Mouse (Mus musculus) embryonic fibroblast, embryonic 13.5 days (primary cell): Measurements from ENCODE around the gene Lpar1. TPM values are rescaled to one million over a fixed set of nuclear protein-coding genes. Genes with fewer than 3 reads are reported as not detected.

Source experiments
- H3K27ac ChIP-seq: 2 replicates; pipeline ENCODE4 v1.5.1; 2012; ENCODE audit warnings: low read length, control low read depth, inconsistent platforms; ENCODE audit not compliant: insufficient read depth
- H3K4me1 ChIP-seq: 2 replicates; pipeline ENCODE4 v1.6.1; 2011; ENCODE audit warnings: low read length; ENCODE audit not compliant: control insufficient read depth, insufficient read depth
- H3K4me3 ChIP-seq: 2 replicates; pipeline ENCODE4 v1.5.1; 2011; ENCODE audit warnings: mild to moderate bottlenecking, control low read depth, low read length; ENCODE audit not compliant: insufficient read depth
- CTCF ChIP-seq: IDR thresholded peaks from 2 replicates; pipeline ENCODE4 v1.5.1; 2011; ENCODE audit warnings: mild to moderate bottlenecking, control low read depth, low read length, moderate library complexity, borderline replicate concordance; ENCODE audit not compliant: insufficient read depth
- POLR2A ChIP-seq: IDR thresholded peaks from 2 replicates; pipeline ENCODE4 v1.6.1; 2011; ENCODE audit warnings: low read depth, mild to moderate bottlenecking, control low read depth, low read length, moderate library complexity
- polyA plus RNA-seq: library from polyadenylated mRNA; stranded (reverse); fragments of >200 nt; gene quantifications from 2 replicates; pipeline ENCODE4 v1.2.4, GENCODE M21; 2011; ENCODE audit warnings: low read depth; ENCODE audit not compliant: missing spikeins, insufficient read length

Gene Lpar1
- polyA plus RNA-seq, 1 experiment: 67.1 TPM

DNA sequence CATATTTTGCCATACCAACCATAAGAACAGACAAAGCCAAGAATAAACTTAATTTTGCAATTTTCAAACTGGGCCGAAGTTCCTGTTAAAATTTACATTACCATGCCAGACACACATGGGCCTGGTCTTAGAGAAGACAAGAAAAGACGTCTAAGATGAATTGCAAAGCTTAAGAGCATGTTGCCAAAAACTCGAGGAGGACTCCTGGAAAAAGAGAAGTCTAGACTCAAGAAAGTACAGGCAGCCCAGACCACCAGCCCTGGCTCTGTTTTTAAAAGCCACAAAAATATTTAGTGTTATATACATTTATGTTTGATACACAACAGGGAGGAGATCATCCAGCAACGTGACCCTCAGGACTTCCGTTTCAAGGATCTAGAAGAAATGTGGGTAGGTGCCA is 37.5 kb downstream of the Lpar1 start:
- TF ChIP-seq POLR2A (no peak), CTCF (no peak)
- peaks cover 5% of the 10 kb centered on the region; the same call in 1 of the 2 replicates for H3K4me1 ChIP-seq
- H3K27ac ChIP-seq: peak overlapping the region; percentile 74
- H3K4me3 ChIP-seq: no peak overlapping the region

DNA sequence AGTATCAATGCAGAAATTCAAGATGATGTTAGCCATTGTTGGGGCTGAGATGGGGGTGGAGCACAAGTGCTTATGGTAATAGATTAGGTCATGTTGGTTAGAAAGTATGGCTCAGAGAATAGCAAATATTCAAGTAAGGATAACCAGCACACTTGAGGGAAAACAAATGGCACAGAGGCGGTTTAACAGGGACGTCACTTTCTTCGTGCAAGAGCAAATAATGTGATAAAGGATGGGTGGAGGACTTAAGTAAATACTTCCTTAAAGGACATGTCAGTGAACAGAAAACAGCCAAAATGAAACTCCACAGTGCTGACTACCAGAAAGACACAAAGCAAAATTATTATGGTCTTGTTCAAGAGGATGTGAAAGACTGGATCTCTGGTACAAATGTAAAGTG is 42.1 kb downstream of the Lpar1 start:
- TF ChIP-seq POLR2A (no peak), CTCF (no peak)
- Histone ChIP-seq H3K4me3 (no peak overlapping the region), H3K4me1 (peaks cover 5% of the 10 kb centered on the region; the same call in 1 of the 2 replicates), H3K27ac (no peak overlapping the region)

DNA sequence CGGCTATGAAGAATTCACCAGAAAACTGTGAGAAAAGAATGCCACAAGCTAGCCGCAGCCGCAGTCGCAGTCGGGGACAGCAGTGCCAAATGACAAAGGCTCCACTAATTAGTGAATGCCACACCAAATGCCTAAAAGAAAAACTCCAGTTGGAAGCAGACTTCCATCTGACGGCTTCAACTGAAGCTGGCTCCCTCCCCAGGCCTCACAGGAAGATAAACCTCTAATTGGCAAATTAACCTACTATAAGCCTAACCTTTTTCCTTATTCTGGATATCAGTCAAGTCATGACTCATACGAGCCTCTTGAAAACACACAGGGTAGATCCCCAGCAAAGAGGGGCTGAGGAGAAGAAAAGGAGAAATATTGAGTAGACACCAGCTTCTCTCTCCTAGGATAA is 44.9 kb downstream of the Lpar1 start:
- no peak overlapping the region for H3K4me3 ChIP-seq
- H3K27ac ChIP-seq: 0 out of 2 replicates have a peak overlapping the region, but pooled peaks have one; percentile 0
- TF ChIP-seq CTCF (no peak), POLR2A (no peak)
- peaks cover 5% of the 10 kb centered on the region; the same call in 1 of the 2 replicates for H3K4me1 ChIP-seq

DNA sequence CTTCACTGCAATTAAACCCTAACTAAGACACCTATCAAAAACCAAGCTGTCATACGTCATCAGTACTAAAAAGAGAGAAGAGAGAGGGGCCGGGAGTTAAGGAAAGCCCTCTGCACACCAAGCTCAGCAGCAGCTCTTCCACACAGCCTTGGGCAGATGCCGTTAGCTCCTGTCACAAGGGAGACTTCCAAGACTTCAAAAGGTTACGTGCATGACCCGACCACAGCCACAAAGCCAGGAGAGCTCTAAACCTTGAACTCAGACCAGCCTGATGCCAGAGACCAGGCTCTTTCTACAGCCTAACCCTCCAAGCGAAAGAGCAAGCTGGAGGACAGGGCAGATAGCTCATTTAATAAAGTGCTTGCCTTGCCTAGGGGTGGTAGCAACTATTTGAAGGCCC is 46.2 kb downstream of the Lpar1 start:
- no peak for TF ChIP-seq POLR2A
- TF ChIP-seq CTCF: no peak
- peaks cover 5% of the 10 kb centered on the region; the same call in 1 of the 2 replicates for H3K4me1 ChIP-seq
- no peak overlapping the region for H3K27ac ChIP-seq
- no peak overlapping the region for H3K4me3 ChIP-seq

DNA sequence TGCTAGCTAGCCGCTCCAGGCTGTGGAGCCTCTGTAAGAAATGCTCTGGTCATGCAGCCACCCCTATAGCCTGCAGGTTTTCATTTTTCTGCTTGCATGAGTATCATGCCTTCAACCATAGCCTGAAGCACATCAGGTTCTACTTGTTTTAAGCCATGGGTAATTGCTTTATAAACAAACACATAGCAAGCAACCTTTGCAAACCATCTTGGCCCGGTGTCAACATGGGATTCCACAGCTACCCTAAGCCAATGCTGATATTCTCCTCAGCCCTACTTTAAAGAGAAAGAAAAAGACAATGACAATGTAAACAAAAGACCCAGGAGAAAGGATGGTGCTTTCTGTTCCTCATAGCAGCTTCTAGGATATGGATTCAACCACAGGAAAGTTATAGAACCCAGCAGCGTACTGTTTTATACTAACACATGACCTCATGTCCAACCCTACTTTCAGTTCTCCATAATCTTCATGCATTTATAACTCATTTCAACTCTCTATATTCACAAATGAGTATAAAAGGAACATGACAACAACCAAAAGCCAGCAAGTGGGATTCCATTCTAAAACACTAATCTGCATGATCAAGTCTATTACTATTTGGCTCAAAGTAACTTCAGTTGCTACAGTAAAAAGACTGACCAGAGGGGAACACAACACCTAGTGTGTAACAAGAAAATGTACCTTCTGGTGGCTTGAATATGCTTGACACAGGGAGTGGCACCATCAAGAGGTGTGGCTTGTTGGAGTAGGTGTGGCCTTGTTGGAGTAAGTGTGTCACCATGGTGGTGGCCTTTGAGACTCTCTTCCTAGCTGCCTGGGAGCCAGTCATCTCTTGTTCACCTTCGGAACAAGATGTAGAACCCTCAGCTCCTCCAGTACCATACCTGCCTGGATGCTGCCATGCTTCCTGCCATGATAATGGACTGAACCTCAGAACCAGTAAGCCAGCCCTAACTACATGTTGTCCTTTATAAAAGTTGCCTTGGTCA is 46.9 kb downstream of the Lpar1 start:
- H3K4me1 ChIP-seq: peaks cover 5% of the 10 kb centered on the region; the same call in 1 of the 2 replicates
- H3K27ac ChIP-seq: no peak overlapping the region
- no peak overlapping the region for H3K4me3 ChIP-seq
- no peak for TF ChIP-seq CTCF
- no peak for TF ChIP-seq POLR2A

DNA sequence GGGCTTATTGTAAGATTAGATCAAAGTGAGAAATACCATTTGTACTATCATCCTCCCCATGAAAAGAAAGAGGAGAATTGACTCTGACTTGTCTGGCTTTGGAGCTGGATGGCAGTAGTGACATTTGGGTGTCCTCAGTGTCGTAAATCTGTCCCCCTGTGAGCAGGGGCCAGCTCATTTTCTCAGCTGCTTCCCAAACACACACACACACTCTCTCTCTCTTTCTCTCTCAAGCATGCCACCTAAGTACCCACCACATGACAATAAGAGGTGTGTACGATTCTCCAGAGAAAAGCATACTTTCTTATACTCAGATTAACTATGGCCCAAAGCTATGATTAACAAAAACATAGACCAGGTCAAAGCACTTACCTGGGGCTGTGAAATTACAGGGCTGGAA is 49.4 kb downstream of the Lpar1 start:
- no peak for TF ChIP-seq POLR2A
- no peak for TF ChIP-seq CTCF
- H3K4me3 ChIP-seq: no peak overlapping the region
- H3K4me1 ChIP-seq: peaks cover 14% of the 10 kb centered on the region
- no peak overlapping the region for H3K27ac ChIP-seq

DNA sequence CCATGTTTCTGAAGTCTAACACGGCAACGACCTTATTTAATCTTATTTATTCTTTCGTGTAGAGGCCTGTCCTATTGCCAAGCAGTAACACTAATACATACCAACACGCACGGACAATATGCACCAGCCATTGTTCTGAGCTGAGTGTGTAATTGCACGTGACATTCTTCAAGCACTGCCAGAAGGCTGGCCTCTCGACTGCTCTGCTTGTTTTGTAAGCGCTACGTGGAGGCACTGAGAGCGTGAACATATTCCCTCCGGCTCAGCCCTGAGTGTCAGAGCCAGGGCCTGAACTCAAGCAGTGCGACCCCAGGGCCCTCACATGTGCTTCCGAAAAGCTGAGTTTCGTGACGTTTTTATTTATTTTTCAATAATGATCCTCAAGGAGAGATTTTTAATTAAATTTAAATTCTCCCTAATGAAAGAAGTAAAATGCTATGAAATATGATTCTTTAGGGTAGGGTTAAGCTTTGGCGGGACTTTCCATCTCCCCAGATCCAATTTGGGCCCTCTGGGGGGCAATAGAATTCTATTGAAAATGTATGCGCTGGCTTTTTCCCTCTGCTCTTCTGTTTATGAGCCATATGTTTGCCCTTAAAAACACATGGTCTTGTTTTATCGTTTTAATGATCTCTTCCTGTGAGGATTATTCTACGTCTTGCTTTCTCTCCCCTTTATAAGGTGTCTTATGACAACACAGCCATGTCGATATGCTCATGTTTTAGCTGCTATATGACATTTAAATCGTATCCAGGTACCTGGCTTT is 52.5 kb downstream of the Lpar1 start:
- peaks cover 10% of the 10 kb centered on the region for H3K4me1 ChIP-seq
- TF ChIP-seq POLR2A (no peak), CTCF (no peak)
- H3K27ac ChIP-seq: peak overlapping the region; percentile 38
- H3K4me3 ChIP-seq: no peak overlapping the region

DNA sequence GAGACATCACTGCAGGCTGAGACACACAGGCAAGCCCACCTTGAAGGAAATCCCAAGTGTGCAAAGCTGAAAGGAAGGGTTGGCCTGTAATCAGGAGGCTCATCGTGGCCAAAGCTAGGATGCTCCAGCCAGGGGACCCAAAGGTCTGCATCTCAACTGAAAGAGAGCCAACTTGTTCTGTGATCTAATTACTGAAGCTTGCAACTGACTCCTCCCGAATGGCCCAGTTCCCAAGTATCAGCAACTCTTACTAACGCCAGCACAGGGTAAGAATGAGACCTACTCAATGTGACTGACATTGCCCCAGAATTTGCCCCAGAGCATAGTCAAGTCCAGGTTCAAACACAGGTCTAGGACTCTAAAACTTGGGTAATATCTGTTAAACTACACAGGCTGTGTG is 53.9 kb downstream of the Lpar1 start:
- peaks cover 10% of the 10 kb centered on the region for H3K4me1 ChIP-seq
- H3K27ac ChIP-seq: no peak overlapping the region
- H3K4me3 ChIP-seq: no peak overlapping the region
- TF ChIP-seq POLR2A: no peak
- no peak for TF ChIP-seq CTCF

DNA sequence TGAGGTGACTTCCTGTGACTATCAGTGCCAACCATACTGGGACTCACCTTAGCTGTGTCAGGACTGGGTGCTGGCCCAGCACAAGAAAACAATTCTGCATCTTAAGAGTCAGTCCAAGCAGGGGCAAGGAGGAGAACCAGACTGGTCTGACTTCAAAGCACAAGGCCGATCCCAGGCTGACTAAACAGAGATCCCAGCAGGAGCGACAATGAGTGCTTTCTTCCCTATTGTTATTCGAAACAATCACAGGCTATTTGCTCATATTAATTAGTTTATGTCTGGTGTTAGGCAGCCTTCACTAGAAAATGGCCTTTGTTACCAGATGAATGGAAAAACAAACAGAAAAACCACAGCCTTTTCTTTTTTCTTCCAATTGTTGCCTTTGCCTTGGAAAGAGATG is 54.5 kb downstream of the Lpar1 start:
- H3K27ac ChIP-seq: no peak overlapping the region
- TF ChIP-seq CTCF (no peak), POLR2A (no peak)
- H3K4me3 ChIP-seq: no peak overlapping the region
- peaks cover 10% of the 10 kb centered on the region for H3K4me1 ChIP-seq
